ENCODE assay signal across 15 mouse cellular contexts in the genomic region with DNA sequence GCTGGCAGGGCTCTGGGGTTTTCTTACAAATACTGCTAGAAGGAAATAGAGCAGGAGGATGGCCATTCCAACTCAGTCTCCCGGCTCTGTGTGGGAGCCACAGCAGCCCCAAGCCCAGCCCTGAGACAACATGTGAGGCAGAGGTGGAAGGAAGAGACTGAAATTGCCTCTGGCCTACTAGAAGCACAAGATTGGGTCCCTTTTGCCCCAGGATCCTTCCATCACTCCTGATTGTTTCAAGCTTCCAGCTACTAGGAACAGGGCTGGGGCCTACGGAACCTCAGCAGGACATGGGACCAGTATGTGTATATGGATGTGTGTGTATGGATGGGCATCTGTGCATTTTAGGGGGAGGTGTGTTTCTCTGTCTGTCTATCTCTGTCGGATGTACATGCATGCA.
A peak's percentile ranks its signal among the peaks of the same experiment; 100 is the strongest.
DNase-seq lines count a peak whose midpoint lies in the region; ATAC-seq and TF ChIP-seq lines count a peak whose summit lies in the region.
"Had no signal": no experiment of that assay in that cellular context is flagged by ENCODE, and none has a peak within 500 bp of the region (broad histone marks: within the 10 kb centered on the region; RNA-seq: fewer than 3 reads in every experiment).

No protein-coding gene starts in this region.

- ATAC-seq in kidney, embryonic 15.5 days (replicated peaks; ENCODE audit: low FRiP score), result no peak
- ATAC-seq in intestine, embryonic 15.5 days, result no peak
- no peak for ATAC-seq in liver, embryonic 11.5 days (replicated peaks; ENCODE audit: low FRiP score)
- ATAC-seq: forebrain, embryonic 13.5 days; midbrain, embryonic 15.5 days had no signal

- H3K9ac ChIP-seq in kidney, embryonic 15.5 days, result no peak overlapping the region
- no peak overlapping the region for H3K9ac ChIP-seq in intestine, embryonic 15.5 days
- H3K9ac ChIP-seq in liver, embryonic 11.5 days (ENCODE audit: low read depth, low read length), result no peak overlapping the region
- H3K9ac ChIP-seq: embryonic facial prominence, embryonic 13.5 days; forebrain, embryonic 13.5 days; liver, embryonic 13.5 days; midbrain, embryonic 15.5 days; neural tube, embryonic 12.5 days; stomach, embryonic 15.5 days had no signal

- peak overlapping the region; percentile 2; the same call in 1 of the 2 replicates for H3K27ac ChIP-seq in heart, embryonic 10.5 days
- H3K27ac ChIP-seq in kidney, embryonic 15.5 days, result peak overlapping the region; percentile 96
- peak overlapping the region; percentile 22; the same call in 1 of the 2 replicates for H3K27ac ChIP-seq in intestine, embryonic 15.5 days
- H3K27ac ChIP-seq in liver, embryonic 11.5 days (ENCODE audit: low read depth, low read length), result no peak overlapping the region
- H3K27ac ChIP-seq: forebrain, embryonic 13.5 days; midbrain, embryonic 15.5 days; neural tube, embryonic 12.5 days had no signal

- intact Hi-C loops in heart, postnatal 14 days (cut with DNase I), result loop anchor here (2.0 to 5.0 kb wide), 3 partner anchors 63 to 171 kb away; a partner anchor contains a TSS

- no peak overlapping the region for H3K4me3 ChIP-seq in heart, embryonic 10.5 days
- no peak overlapping the region for H3K4me3 ChIP-seq in kidney, embryonic 15.5 days (replicated peaks)
- no peak overlapping the region for H3K4me3 ChIP-seq in C2C12 (ENCODE audit: insufficient read depth, poor library complexity, severe bottlenecking)
- H3K4me3 ChIP-seq in intestine, embryonic 15.5 days (replicated peaks), result no peak overlapping the region
- no peak overlapping the region for H3K4me3 ChIP-seq in liver, embryonic 11.5 days (ENCODE audit: low read depth, low read length)
- H3K4me3 ChIP-seq: embryonic facial prominence, embryonic 13.5 days; forebrain, embryonic 13.5 days; midbrain, embryonic 15.5 days; neural tube, embryonic 12.5 days; stomach, embryonic 15.5 days had no signal

- H3K27me3 ChIP-seq in heart, embryonic 10.5 days (ENCODE audit: insufficient read depth, poor library complexity, severe bottlenecking), result 0 out of 2 replicates have a peak, but pooled peaks cover 5% of the 10 kb centered on the region
- no peaks in the 10 kb centered on the region for H3K27me3 ChIP-seq in kidney, embryonic 15.5 days
- no peaks in the 10 kb centered on the region for H3K27me3 ChIP-seq in C2C12 (ENCODE audit: control insufficient read depth, insufficient read depth, insufficient read length)
- H3K27me3 ChIP-seq in intestine, embryonic 15.5 days (replicated peaks), result no peaks in the 10 kb centered on the region
- H3K27me3 ChIP-seq in liver, embryonic 11.5 days (replicated peaks; ENCODE audit: control insufficient read depth, insufficient read depth, low read length), result no peaks in the 10 kb centered on the region
- H3K27me3 ChIP-seq: embryonic facial prominence, embryonic 13.5 days; forebrain, embryonic 13.5 days; liver, embryonic 13.5 days; midbrain, embryonic 15.5 days; stomach, embryonic 15.5 days had no signal

- H3K79me2 ChIP-seq in C2C12 (ENCODE audit: control insufficient read depth, insufficient read depth), result no peaks in the 10 kb centered on the region

- 79% methylated on average over 3 of the region's 3 CpGs for WGBS in heart, embryonic 10.5 days
- 73% methylated on average over 3 of the region's 3 CpGs for WGBS in kidney, embryonic 15.5 days
- WGBS in intestine, embryonic 15.5 days, result 85% methylated on average over 3 of the region's 3 CpGs
- 75% methylated on average over 3 of the region's 3 CpGs for WGBS in liver, embryonic 11.5 days

- no peaks in the 10 kb centered on the region for H3K79me3 ChIP-seq in C2C12 (ENCODE audit: low read depth)

- H3K4me1 ChIP-seq in heart, embryonic 10.5 days, result peaks cover 48% of the 10 kb centered on the region
- peaks cover 61% of the 10 kb centered on the region for H3K4me1 ChIP-seq in kidney, embryonic 15.5 days
- peaks cover 29% of the 10 kb centered on the region for H3K4me1 ChIP-seq in intestine, embryonic 15.5 days (replicated peaks)
- peaks cover 22% of the 10 kb centered on the region for H3K4me1 ChIP-seq in liver, embryonic 11.5 days (replicated peaks; ENCODE audit: control insufficient read depth, insufficient read depth, low read length)
- H3K4me1 ChIP-seq: midbrain, embryonic 15.5 days had no signal

- peak overlapping the region; percentile 34 for H3ac ChIP-seq in C2C12 (ENCODE audit: control insufficient read depth, insufficient read length, low read depth)

- H3K36me3 ChIP-seq in heart, embryonic 10.5 days, result no peaks in the 10 kb centered on the region
- no peaks in the 10 kb centered on the region for H3K36me3 ChIP-seq in kidney, embryonic 15.5 days
- H3K36me3 ChIP-seq in C2C12 (ENCODE audit: control insufficient read depth, insufficient read depth), result no peaks in the 10 kb centered on the region
- H3K36me3 ChIP-seq in intestine, embryonic 15.5 days, result no peaks in the 10 kb centered on the region
- no peaks in the 10 kb centered on the region for H3K36me3 ChIP-seq in liver, embryonic 11.5 days (ENCODE audit: control insufficient read depth, insufficient read depth, low read length)
- H3K36me3 ChIP-seq: embryonic facial prominence, embryonic 13.5 days; liver, embryonic 13.5 days; midbrain, embryonic 15.5 days; neural tube, embryonic 12.5 days; stomach, embryonic 15.5 days had no signal

- no peak for TF ChIP-seq CTCF in C2C12 (IDR thresholded peaks at IDR 0.05; ENCODE audit: control insufficient read depth, insufficient read depth, insufficient read length)

- DNase-seq in heart, embryonic 10.5 days (ENCODE audit: low spot score), result no peak
- DNase-seq in heart, postnatal 14 days, result no peak
- no peak for DNase-seq in kidney, adult 18-20 months
- DNase-seq in liver, embryonic 11.5 days (ENCODE audit: low spot score), result no peak
- DNase-seq in frontal cortex, postnatal 36 days (ENCODE audit: low spot score in 2 of 2), result no peak
- DNase-seq: cerebellum, postnatal 25 days; liver, embryonic 13.5 days had no signal

- no peak overlapping the region for H3K4me2 ChIP-seq in kidney, embryonic 15.5 days
- no peak overlapping the region for H3K4me2 ChIP-seq in intestine, embryonic 15.5 days (replicated peaks)
- H3K4me2 ChIP-seq in liver, embryonic 11.5 days, result no peak overlapping the region
- H3K4me2 ChIP-seq: forebrain, embryonic 13.5 days; midbrain, embryonic 15.5 days; neural tube, embryonic 12.5 days had no signal

- no peaks in the 10 kb centered on the region for H3K9me3 ChIP-seq in heart, embryonic 10.5 days
- no peaks in the 10 kb centered on the region for H3K9me3 ChIP-seq in kidney, embryonic 15.5 days (replicated peaks)
- no peaks in the 10 kb centered on the region for H3K9me3 ChIP-seq in intestine, embryonic 15.5 days
- no peaks in the 10 kb centered on the region for H3K9me3 ChIP-seq in liver, embryonic 11.5 days (ENCODE audit: control insufficient read depth, low read length)
- H3K9me3 ChIP-seq: embryonic facial prominence, embryonic 13.5 days; forebrain, embryonic 13.5 days; liver, embryonic 13.5 days; midbrain, embryonic 15.5 days; neural tube, embryonic 12.5 days; stomach, embryonic 15.5 days had no signal

TF ChIP-seq in C2C12, 6 proteins besides CTCF, POLR2A, EP300 and RAD21:
- TF ChIP-seq FOSL1 (IDR thresholded peaks at IDR 0.05; ENCODE audit: insufficient read depth, low read length, poor library complexity, severe bottlenecking), result no peak
- TF ChIP-seq MAX (IDR thresholded peaks at IDR 0.05), result no peak
- no peak for TF ChIP-seq CEBPB (IDR thresholded peaks at IDR 0.05; ENCODE audit: low read depth)
- TF ChIP-seq MYOG (IDR thresholded peaks at IDR 0.05; ENCODE audit: control insufficient read depth, extremely low read depth, insufficient read length), result no peak
- TF ChIP-seq USF1 (IDR thresholded peaks at IDR 0.05; ENCODE audit: low read depth), result no peak
- TF ChIP-seq MYOD1 (IDR thresholded peaks at IDR 0.05; ENCODE audit: control insufficient read depth, insufficient read length, low read depth), result no peak
